Mouse (Mus musculus) limb, embryonic 12.5 days (tissue): ENCODE data around the gene H2-Q1. TPM values are rescaled to one million over a fixed set of nuclear protein-coding genes. Genes with fewer than 3 reads are reported as not detected.
"Not testable (repeated sequence)": the region's sequence is repeated elsewhere in the genome, so short reads cannot be mapped to it uniquely, and the experiment has no call there.

Experiments used
- ATAC-seq: fragments of 200-750 bp; cut with Nextera tagmentation; 2 replicates; pipeline ENCODE4 v1.8.0; 2017; ENCODE audit warnings: low read depth, moderate TSS enrichment; ENCODE audit not compliant: insufficient number of reproducible peaks, insufficient read depth, low FRiP score, low TSS enrichment
- H3K27ac ChIP-seq: fragments of 300-500 bp; sonication (generic); 2 replicates; pipeline ENCODE4 v1.5.1; 2016; ENCODE audit warnings: mild to moderate bottlenecking, moderate library complexity
- H3K27me3 ChIP-seq: fragments of 300-500 bp; sonication (generic); 2 replicates; pipeline ENCODE4 v1.6.1; 2016; ENCODE audit warnings: mild to moderate bottlenecking, moderate library complexity
- H3K36me3 ChIP-seq: fragments of 300-500 bp; sonication (generic); 2 replicates; pipeline ENCODE4 v1.6.1; 2016; ENCODE audit warnings: mild to moderate bottlenecking, moderate library complexity
- H3K4me1 ChIP-seq: fragments of 300-500 bp; sonication (generic); replicated peaks from 2 replicates; pipeline ENCODE4 v1.6.1; 2016
- H3K4me2 ChIP-seq: fragments of 300-500 bp; sonication (generic); 2 replicates; pipeline ENCODE4 v1.6.1; 2016; ENCODE audit warnings: mild to moderate bottlenecking, moderate library complexity
- H3K4me3 ChIP-seq: fragments of 300-500 bp; sonication (generic); replicated peaks from 2 replicates; pipeline ENCODE4 v1.5.1; 2016; ENCODE audit warnings: mild to moderate bottlenecking
- H3K9ac ChIP-seq: fragments of 300-500 bp; sonication (generic); replicated peaks from 2 replicates; pipeline ENCODE4 v1.6.1; 2016; ENCODE audit warnings: mild to moderate bottlenecking, moderate library complexity
- H3K9me3 ChIP-seq: fragments of 300-500 bp; sonication (generic); 2 replicates; pipeline ENCODE4 v1.6.1; 2016; ENCODE audit warnings: mild to moderate bottlenecking, moderate library complexity
- WGBS: fragments of 180-500 bp; shearing (Covaris S2); methylation state at CpG from one replicate; pipeline ENCODE4 v1.1.7; 2016; 5-methylcytosine and 5-hydroxymethylcytosine counted together
- polyA plus RNA-seq: library from polyadenylated mRNA; unstranded; fragments of >200 nt; fragmentation: Nextera tagmentation; extraction: Ambion mirVana; gene quantifications from 2 replicates; pipeline ENCODE4 v1.2.1, GENCODE M21; 2016

The H2-Q1 gene
- polyA plus RNA-seq, 1 experiment from 2014 or later: not detected

DNA sequence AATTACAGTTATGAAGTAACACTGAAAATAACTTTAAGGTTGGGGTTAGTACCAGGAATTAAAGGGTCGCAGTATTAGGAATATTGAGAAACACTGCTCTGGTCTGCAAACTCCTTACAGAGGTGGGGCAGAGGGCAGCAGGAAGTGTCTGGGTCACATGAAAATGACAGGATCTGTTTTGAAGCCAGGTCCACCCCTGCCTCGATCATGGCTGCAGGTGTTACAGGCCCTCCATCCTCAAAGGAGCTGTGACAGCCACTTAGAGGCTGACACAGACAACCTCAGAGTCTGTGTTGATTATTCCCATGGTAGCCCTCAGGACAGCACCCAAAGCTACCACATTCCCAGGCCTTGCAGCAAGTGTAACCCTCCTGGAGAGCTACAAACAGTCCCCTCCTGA lies 16.9 kb upstream of the H2-Q1 start:
- Histone ChIP-seq H3K27ac (no peak overlapping the region), H3K4me2 (no peak overlapping the region), H3K36me3 (no peaks in the 10 kb centered on the region), H3K9me3 (0 out of 2 replicates have a peak, but pooled peaks cover 2% of the 10 kb centered on the region), H3K4me3 (no peak overlapping the region), H3K27me3 (peaks cover 28% of the 10 kb centered on the region), H3K9ac (no peak overlapping the region), H3K4me1 (no peaks in the 10 kb centered on the region)
- ATAC-seq: no peak
- 85% methylated on average over 2 of the region's 2 CpGs for WGBS

DNA sequence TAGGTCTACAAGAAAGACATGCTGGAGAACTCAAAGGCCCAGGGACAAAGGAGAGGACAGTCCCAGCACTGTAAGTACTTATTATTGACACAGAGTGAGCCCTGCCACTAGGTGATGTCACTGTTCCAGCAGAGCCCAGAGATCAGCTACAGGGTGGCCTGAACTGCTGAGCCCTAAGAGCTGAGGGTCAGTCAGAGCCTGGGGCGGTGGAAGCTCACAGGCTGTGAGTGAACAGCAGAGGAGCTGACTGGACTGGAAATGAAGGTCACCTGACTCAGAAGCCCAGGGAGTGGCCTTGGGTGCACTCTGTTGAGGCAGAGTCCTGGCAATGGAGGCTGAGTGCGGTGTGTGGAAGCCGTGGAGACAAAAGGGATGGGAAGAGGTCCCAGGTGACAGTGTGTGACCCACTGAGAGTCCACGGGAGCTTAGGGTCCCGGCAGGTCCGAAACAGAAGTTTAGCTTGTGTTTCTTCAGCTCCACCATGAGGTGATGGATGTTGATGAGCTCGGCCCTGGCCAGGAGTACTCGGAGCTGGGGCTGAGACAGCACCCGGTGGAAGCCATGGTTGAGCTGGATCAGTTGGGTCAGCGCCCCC lies 16.4 kb upstream of the H2-Q1 start:
- ATAC-seq: no peak
- no peak overlapping the region for H3K4me2 ChIP-seq
- 0 out of 2 replicates have a peak, but pooled peaks cover 2% of the 10 kb centered on the region for H3K9me3 ChIP-seq
- no peaks in the 10 kb centered on the region for H3K4me1 ChIP-seq
- no peak overlapping the region for H3K27ac ChIP-seq
- 81% methylated on average over 10 of the region's 10 CpGs for WGBS
- H3K36me3 ChIP-seq: no peaks in the 10 kb centered on the region
- H3K27me3 ChIP-seq: peaks cover 33% of the 10 kb centered on the region
- no peak overlapping the region for H3K9ac ChIP-seq
- no peak overlapping the region for H3K4me3 ChIP-seq

DNA sequence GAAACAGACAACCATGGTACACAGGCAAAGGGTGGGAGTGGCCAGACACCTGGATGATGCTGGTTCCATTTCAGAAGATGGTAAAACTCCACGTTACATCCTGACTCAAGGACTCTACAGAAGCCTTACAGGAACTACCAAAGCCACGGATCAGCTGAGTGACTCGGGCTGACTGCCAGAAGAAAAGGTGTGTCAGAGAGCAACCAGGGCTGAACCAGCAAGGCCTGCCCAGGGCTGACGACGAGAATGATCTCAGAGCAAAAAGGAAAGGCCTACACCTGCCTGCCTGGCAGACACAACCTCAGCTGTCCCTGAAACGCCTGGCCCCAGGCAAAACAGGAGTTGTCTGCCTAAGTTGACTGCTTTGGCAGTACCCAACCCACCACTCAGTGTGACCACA lies 15.7 kb upstream of the H2-Q1 start:
- Histone ChIP-seq H3K27me3 (peaks cover 37% of the 10 kb centered on the region), H3K27ac (no peak overlapping the region), H3K4me1 (no peaks in the 10 kb centered on the region), H3K4me3 (no peak overlapping the region), H3K36me3 (no peaks in the 10 kb centered on the region), H3K4me2 (no peak overlapping the region), H3K9me3 (0 out of 2 replicates have a peak, but pooled peaks cover 2% of the 10 kb centered on the region), H3K9ac (no peak overlapping the region)
- no peak for ATAC-seq
- WGBS: 67% methylated on average over 6 of the region's 6 CpGs

DNA sequence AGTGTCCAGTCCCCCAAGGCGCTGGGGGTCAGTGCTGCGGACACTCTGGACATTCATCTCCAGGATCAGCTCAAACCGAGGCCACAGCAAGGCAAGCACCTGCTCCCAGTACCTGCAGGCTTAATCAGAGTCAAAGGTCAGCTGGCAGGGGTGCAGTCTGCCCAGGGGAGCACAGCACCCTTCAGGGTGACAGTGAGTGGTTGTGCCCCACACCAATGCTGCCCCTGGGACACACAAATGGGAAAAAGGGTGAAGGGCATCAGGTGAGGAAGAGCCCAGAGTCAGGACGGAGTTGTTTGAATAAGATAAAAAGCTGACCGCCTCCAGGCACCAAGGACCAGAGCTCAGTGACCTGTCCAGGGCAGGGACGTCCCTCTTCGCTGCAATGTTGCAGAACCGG lies 15.3 kb upstream of the H2-Q1 start:
- H3K27me3 ChIP-seq: peaks cover 37% of the 10 kb centered on the region
- not testable (repeated sequence) for H3K9me3 ChIP-seq, H3K27ac ChIP-seq, H3K4me3 ChIP-seq, H3K36me3 ChIP-seq, H3K4me2 ChIP-seq, H3K9ac ChIP-seq, H3K4me1 ChIP-seq, ATAC-seq
- 84% methylated on average over 8 of the region's 8 CpGs for WGBS

DNA sequence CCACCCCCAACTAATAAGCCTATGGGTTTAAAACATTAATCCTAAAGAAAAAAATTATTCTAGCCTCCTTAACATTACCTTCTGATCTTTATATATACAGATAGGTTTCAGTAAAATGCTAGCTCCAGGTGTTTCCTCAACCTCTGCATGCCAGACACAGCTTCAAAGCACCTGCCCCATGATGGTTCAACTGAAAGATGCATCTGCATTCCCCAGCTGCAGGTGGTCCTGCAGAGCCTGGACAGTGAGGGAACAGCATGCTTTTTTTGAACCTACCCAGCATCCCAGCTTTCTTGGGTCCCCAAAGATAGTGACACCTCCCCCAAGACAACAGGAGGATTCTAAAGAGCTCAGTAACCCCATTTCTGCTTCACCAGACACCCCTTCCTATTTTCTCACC lies 1.5 kb upstream of the H2-Q1 start:
- no peak overlapping the region for H3K4me3 ChIP-seq
- H3K27ac ChIP-seq: no peak overlapping the region
- no peak overlapping the region for H3K9ac ChIP-seq
- H3K36me3 ChIP-seq: no peaks in the 10 kb centered on the region
- peaks cover 8% of the 10 kb centered on the region; the same call in 1 of the 2 replicates for H3K4me1 ChIP-seq
- no peaks in the 10 kb centered on the region for H3K9me3 ChIP-seq
- no peak for ATAC-seq
- H3K27me3 ChIP-seq: peaks cover 61% of the 10 kb centered on the region
- H3K4me2 ChIP-seq: no peak overlapping the region

DNA sequence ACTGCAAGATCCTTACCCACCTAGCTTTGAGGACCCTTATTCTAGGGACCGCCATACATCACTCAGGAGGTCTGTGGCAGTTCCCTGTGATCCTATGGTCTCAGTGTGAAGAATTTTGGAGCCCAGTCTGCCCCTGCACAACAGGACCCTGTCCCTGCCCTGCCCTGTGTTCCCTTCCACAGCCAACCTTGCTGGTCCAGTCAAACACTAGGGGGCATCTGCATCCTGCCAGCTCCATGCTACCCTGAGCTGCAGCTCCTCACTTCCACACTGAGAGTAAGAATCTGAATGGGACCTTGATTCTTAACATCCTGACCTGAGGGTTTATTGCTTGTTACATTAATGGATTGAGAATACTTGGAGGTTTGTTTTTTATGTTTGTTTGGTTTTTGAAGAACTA lies 4.9 kb downstream of the H2-Q1 start:
- H3K9ac ChIP-seq, H3K36me3 ChIP-seq, H3K4me2 ChIP-seq, H3K9me3 ChIP-seq, H3K4me1 ChIP-seq, ATAC-seq, H3K4me3 ChIP-seq, H3K27ac ChIP-seq: not testable (repeated sequence)
- WGBS: 49% methylated on average over 1 of the region's 1 CpGs
- peaks cover 41% of the 10 kb centered on the region for H3K27me3 ChIP-seq

DNA sequence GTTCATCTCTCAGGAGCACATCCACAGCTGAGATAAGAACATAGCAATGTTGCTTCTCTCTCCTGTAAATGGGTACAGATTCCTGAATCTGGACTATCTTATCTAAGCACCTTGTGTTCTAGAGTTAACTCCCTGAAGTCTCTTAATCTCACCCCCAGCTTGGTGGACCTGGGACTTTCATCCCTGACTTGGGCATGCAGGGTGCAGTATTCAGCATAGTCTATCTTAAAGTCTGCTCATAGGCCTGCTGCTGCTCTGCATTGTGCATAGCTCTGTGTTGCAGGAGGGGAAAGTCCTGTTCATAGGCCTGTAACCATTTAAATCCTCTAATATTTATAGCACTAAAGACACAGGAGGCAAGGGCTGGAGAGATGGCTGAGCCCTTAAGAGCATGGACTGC lies 5.8 kb downstream of the H2-Q1 start:
- not testable (repeated sequence) for H3K27ac ChIP-seq, H3K4me2 ChIP-seq, ATAC-seq, H3K4me3 ChIP-seq, H3K4me1 ChIP-seq, H3K36me3 ChIP-seq, H3K9ac ChIP-seq, H3K9me3 ChIP-seq
- H3K27me3 ChIP-seq: peaks cover 32% of the 10 kb centered on the region

DNA sequence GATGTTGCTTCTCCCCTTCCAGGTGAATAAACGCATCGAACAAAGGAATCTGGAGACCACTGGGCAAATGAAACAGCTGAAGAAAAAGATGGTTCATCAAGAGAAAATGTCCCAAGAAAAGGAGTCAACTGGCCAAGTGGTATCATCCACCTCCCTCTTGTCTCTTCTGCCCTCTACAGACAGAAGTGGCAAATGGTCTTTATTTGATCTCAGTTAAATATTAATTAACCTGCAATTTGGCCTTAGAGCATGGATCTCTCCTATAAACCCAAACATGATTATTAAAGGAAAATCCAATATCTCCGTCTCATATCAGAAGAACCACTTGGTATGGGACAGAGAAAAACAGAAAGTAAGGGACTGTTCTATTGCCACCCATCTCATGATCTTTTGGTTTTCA lies 9.5 kb downstream of the H2-Q1 start:
- not testable (repeated sequence) for H3K9ac ChIP-seq, H3K4me2 ChIP-seq, H3K36me3 ChIP-seq, H3K9me3 ChIP-seq, H3K4me3 ChIP-seq, H3K27ac ChIP-seq, ATAC-seq, H3K4me1 ChIP-seq
- peaks cover 12% of the 10 kb centered on the region; the same call in 1 of the 2 replicates for H3K27me3 ChIP-seq
- 56% methylated on average over 3 of the region's 3 CpGs for WGBS

DNA sequence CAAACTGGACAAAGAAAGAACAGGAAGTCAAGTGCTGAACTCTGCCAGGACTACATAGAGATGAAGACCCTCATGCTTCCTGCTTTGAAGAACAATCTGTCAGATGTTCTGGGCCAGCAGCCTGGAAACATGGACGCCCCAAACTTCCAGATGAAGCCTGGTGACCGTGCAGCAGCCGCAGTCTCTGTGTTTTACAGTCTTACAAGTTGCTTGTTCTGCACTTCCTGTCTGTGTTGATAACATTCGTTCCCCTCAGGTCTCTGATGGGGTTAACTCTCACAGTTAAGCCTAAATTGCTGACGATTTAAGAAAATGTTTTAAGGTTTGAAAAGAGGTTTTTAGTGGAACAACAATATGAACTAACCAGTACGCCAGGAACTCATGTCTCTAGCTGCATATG lies 11.3 kb downstream of the H2-Q1 start:
- 64% methylated on average over 6 of the region's 6 CpGs for WGBS
- not testable (repeated sequence) for H3K9me3 ChIP-seq, H3K27ac ChIP-seq, H3K9ac ChIP-seq, H3K4me2 ChIP-seq, ATAC-seq, H3K4me1 ChIP-seq, H3K36me3 ChIP-seq, H3K4me3 ChIP-seq
- peaks cover 12% of the 10 kb centered on the region; the same call in 1 of the 2 replicates for H3K27me3 ChIP-seq

DNA sequence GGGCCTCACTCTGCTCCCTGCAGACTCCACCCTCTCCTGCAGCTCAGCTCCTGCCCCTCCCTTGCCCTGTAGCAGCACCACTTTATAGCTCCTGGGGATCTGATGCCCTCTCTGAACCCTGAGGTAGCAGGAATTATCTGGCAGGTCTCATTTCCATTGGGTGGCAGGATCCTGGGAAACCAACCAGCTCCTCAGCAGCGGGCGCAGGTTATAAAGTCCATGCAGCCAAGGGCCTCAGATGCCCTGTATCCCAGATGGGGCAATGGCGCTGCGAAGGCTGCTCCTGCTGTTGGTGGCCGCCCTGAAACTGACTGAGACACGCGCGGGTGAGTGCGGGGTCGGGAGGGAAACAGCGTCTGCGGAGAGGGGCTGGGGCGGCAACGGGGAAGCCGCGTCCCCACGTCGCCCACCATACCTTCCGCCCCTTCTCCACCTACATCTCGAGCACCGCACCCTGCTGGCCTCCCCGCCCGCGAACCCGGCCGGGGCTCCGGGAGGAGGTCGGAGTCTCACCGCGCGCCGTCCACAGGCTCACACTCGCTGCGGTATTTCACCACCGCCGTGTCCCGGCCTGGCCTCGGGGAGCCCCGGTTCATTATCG lies 22.0 kb downstream of the H2-Q1 start, which contains the start of gene H2-Q2:
Gene H2-Q2 (plus strand): TSS at position 172 of the 601 bp plus-strand sequence.
- Histone ChIP-seq H3K4me2 (peak within 1 kb of the TSS; percentile 76), H3K9me3 (no peaks in the 10 kb centered on the region), H3K4me3 (peak within 1 kb of the TSS; percentile 43), H3K4me1 (peaks cover 6% of the 10 kb centered on the region), H3K9ac (peak within 1 kb of the TSS; percentile 40; the same call in 1 of the 2 replicates), H3K27ac (no peak within 1 kb of the TSS), H3K27me3 (peaks cover 65% of the 10 kb centered on the region), H3K36me3 (no peaks in the 10 kb centered on the region)
- no peak for ATAC-seq
- 2% methylated on average over 34 of the region's 40 CpGs for WGBS

DNA sequence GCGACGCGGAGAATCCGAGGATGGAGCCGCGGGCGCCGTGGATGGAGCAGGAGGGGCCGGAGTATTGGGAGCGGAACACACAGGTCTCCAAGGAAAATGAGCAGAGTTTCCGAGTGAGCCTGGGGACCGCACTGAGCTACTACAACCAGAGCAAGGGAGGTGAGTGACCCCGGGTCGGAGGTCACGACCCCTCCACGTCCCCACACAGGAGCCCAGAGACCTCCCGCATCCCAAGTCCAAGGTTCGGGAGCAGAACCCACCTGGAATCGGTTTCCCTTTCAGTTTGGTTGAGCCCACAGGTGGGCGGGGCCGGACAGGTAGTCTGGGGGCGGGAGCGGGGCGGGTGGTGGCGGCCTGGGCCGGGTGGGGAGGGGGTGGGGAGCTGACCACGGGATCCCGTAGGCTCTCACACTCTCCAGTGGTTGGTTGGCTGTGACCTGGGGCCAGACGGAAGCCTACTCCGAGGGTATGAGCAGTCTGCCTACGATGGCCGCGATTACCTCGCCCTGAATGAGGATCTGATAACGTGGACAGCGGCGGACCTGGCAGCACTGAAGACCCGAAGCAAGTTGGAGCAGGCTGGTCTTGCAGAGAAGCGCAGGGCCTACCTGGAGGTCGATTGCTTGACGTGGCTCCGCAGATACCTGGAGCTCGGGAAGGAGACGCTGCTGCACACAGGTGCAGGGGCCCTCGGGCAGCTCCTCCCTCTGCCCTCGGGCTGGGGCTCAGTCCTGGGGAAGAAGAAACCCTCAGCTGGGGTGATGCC lies 22.7 kb downstream of the H2-Q1 start:
- Histone ChIP-seq H3K36me3 (no peaks in the 10 kb centered on the region), H3K27ac (no peak overlapping the region), H3K9ac (peak overlapping the region; percentile 40; the same call in 1 of the 2 replicates), H3K4me3 (peak overlapping the region; percentile 43), H3K9me3 (no peaks in the 10 kb centered on the region), H3K27me3 (peaks cover 65% of the 10 kb centered on the region), H3K4me2 (peak overlapping the region; percentile 76), H3K4me1 (peaks cover 6% of the 10 kb centered on the region)
- WGBS: 3% methylated on average over 46 of the region's 46 CpGs
- no peak; the same call in 1 of the 2 replicates for ATAC-seq
